Mouse (Mus musculus): ENCODE measurements around the gene Slc5a11.
A peak's percentile ranks its signal among the peaks of the same experiment; 100 is the strongest.

Slc5a11 gene

DNA sequence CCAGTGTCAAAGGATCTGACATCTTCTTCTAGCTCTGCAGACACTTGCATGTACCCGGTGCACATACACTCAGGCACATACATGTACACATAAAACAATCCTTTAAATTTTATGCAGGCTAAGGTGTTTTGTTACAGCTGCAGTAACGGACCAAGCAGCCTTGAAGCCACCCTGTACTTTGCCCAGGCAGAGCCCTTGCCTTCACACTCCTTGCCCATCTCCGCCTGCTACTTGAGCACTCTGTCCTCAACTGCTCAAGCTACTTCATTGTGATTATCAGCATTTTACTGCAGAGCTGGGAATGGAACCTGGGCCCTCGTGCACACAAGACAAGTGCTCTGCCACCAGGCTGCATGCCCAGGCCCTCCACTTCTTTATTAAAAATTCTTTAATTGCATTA, 10.6 kb downstream of the Slc5a11 start:
- no peak for DNase-seq (ENCODE audit: low read depth, low spot score)
- Histone ChIP-seq H3K27me3 (ENCODE audit: control insufficient read depth, insufficient read depth, low read length, poor library complexity, severe bottlenecking) (no peaks in the 10 kb centered on the region), H3K36me3 (ENCODE audit: control insufficient read depth, insufficient read depth, low read length, poor library complexity, severe bottlenecking) (no peaks in the 10 kb centered on the region)

DNA sequence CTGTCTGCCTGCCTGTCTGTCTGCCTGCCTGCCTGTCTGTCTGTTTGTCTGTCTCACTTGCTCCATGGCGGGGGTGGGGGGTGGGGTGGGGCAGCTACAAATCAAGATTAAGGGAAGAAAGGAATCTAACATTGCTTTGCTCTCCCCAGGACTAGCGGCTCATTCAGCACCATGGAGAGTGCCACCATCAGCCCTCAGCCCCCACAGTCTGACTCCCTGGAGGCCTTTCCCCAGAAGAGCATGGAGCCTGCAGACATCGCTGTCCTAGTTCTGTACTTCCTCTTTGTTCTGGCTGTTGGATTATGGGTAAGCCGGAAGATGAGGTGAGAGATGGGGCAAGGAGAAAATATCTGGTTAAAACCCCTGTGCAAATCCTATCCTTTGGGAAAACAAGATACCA, 20.9 kb downstream of the Slc5a11 start:
- Histone ChIP-seq H3K27me3 (ENCODE audit: control insufficient read depth, insufficient read depth, low read length, poor library complexity, severe bottlenecking) (no peaks in the 10 kb centered on the region; the same call in 1 of the 2 replicates), H3K36me3 (ENCODE audit: control insufficient read depth, insufficient read depth, low read length, poor library complexity, severe bottlenecking) (no peaks in the 10 kb centered on the region)
- DNase-seq (ENCODE audit: low read depth, low spot score): peak; percentile 25

DNA sequence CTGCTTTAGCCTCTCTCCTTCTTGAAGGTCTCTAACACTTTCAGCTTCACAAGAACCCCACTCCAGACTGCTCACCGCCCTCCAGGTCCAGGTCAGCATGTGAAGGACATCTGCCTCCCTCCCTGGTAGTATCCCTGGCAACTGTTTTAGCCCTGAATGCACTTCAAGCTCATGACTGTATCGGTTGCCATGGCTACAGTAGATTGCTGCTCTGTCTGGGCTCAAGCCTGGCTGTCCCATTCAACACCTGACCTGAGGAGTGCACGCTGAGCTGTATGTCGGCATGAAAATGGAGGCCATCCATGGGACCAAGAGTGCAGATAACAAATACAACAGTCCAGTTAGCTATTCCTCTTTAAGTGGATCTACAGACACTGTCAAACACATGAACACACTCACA, 24.0 kb downstream of the Slc5a11 start:
- H3K27me3 ChIP-seq (ENCODE audit: control insufficient read depth, insufficient read depth, low read length, poor library complexity, severe bottlenecking): no peaks in the 10 kb centered on the region; the same call in 1 of the 2 replicates
- no peaks in the 10 kb centered on the region for H3K36me3 ChIP-seq (ENCODE audit: control insufficient read depth, insufficient read depth, low read length, poor library complexity, severe bottlenecking)
- DNase-seq (ENCODE audit: low read depth, low spot score): no peak

DNA sequence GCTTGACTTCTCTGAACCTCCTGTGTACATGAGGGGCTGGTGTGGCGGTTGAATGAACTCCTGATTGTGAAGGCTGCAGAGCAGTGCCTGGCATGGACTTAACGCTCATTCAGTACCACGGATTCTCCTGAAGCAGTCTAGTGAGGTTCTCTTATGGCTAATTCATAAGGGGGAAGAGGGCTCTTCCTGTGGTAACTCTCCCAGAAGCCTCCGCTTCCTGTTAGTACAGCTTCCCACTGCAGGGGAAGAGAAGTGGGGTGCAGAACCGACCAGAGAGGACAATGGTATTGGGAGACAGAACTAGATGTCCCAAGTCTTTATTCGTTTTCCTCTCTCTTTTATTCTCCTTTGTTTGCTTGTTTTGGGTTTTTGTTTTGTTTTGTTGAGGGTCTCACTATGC, 25.5 kb downstream of the Slc5a11 start:
- no peak for DNase-seq (ENCODE audit: low read depth, low spot score)
- Histone ChIP-seq H3K36me3 (ENCODE audit: control insufficient read depth, insufficient read depth, low read length, poor library complexity, severe bottlenecking) (no peaks in the 10 kb centered on the region), H3K27me3 (ENCODE audit: control insufficient read depth, insufficient read depth, low read length, poor library complexity, severe bottlenecking) (no peaks in the 10 kb centered on the region)

DNA sequence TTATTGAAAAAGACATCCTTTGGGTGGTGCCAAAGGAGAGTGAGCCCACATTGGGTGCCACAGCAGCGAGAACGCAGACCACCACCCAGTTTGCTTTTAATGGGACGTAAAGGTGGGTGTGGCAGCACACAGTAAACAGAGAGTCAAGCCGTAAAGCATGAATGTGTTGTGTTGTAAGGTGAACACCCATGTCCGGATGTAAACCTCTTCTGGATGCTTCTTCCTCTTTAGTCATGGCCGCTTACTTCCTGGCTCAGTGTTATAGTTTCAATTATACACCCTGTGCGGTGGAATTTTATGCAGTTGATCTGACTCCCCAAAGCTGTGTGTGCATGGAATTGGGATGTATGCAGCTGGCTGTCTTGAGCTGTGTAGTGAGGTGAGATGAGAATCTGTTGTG, 27.7 kb downstream of the Slc5a11 start:
- DNase-seq (ENCODE audit: low read depth, low spot score): no peak
- Histone ChIP-seq H3K27me3 (ENCODE audit: control insufficient read depth, insufficient read depth, low read length, poor library complexity, severe bottlenecking) (no peaks in the 10 kb centered on the region), H3K36me3 (ENCODE audit: control insufficient read depth, insufficient read depth, low read length, poor library complexity, severe bottlenecking) (no peaks in the 10 kb centered on the region)

DNA sequence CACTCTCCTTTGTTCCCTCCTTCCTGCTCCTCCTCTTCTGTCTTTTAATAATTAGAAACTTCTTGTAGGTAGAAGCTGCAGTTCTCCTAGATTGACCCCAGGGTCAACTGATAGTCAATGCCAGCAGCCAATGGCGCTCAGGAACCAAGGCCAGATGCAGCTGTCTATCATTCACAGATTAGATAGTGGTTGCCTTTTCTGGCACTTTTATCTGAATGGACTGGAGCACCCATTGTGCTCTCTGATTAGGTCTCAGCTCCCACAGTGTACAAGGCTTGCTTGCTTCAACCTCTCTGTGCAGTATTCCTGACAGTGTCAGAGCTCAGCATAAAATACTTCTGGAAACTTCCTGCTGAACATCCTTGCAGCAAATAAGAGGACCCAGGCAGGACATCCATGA, 30.3 kb downstream of the Slc5a11 start:
- H3K36me3 ChIP-seq (ENCODE audit: control insufficient read depth, insufficient read depth, low read length, poor library complexity, severe bottlenecking): no peaks in the 10 kb centered on the region
- no peak for DNase-seq (ENCODE audit: low read depth, low spot score)
- H3K27me3 ChIP-seq (ENCODE audit: control insufficient read depth, insufficient read depth, low read length, poor library complexity, severe bottlenecking): no peaks in the 10 kb centered on the region

DNA sequence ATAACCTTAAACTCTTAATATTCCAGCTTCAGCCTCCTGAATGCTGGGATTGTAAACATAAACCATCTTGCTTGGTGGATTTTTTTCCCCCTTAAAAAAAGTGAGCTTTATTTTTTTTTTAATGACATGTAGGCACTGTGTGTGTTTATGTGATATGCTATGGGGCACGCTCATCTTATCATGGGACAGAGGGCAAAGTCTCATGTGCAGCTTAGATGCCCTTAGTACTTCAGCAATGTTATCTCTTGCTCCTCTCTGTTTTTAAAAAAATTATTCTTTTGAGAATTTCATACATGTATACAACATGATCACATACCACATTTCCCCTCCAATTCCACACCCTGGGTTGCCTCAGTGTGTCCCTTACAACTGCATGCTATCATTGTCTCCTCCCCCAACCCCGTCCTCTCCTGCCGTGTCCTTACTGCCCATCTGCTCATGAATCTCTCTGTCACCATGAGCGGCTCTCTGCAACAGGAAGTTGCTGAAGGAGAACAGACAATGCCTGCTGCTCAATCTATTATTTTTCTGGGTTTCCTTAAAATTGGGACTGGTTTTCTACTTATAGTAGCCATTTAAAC, 32.0 kb downstream of the Slc5a11 start:
- Histone ChIP-seq H3K36me3 (ENCODE audit: control insufficient read depth, insufficient read depth, low read length, poor library complexity, severe bottlenecking) (no peaks in the 10 kb centered on the region), H3K27me3 (ENCODE audit: control insufficient read depth, insufficient read depth, low read length, poor library complexity, severe bottlenecking) (no peaks in the 10 kb centered on the region)
- no peak for DNase-seq (ENCODE audit: low read depth, low spot score)

DNA sequence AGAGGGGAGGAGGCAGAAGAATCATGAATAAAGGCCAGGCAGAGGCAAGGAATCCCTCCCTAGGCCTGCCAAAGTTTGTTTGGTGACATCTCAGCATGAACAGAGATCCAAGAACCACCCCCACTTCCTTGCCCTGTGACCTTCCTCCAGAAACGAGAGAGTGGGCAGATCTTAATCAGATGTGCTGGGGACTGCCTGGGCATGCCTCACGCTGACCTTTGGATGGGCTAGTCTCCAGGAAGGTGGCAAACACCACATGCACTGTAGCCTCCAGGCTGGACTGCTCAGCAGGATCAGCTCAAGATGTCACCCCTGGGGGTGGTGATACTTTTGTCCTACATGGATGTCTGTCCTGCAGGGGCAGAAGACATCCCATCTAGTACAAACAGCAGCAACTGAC, 33.6 kb downstream of the Slc5a11 start:
- no peak for DNase-seq (ENCODE audit: low read depth, low spot score)
- Histone ChIP-seq H3K27me3 (ENCODE audit: control insufficient read depth, insufficient read depth, low read length, poor library complexity, severe bottlenecking) (no peaks in the 10 kb centered on the region), H3K36me3 (ENCODE audit: control insufficient read depth, insufficient read depth, low read length, poor library complexity, severe bottlenecking) (no peaks in the 10 kb centered on the region)

DNA sequence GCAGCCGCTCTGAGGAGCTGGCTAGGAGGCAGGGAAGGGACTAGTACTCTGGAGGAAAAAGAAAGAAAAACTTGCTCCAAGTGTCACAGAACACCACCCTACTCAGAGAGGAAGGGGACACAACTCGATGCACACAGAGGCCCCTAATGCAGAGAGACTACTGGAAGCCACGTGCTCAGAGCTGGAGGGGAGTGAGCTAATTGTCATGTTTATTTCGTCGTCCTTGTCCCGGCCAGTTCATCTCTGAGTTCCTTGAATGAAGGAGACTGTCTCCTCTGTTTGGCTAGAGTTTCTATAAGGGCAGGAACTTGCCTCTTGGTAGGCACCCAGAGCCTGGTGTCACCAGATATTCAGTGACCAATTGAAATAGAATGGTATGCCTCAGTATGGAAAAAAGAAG, 36.8 kb downstream of the Slc5a11 start:
- Histone ChIP-seq H3K36me3 (ENCODE audit: control insufficient read depth, insufficient read depth, low read length, poor library complexity, severe bottlenecking) (no peaks in the 10 kb centered on the region), H3K27me3 (ENCODE audit: control insufficient read depth, insufficient read depth, low read length, poor library complexity, severe bottlenecking) (no peaks in the 10 kb centered on the region)
- DNase-seq (ENCODE audit: low read depth, low spot score): no peak

DNA sequence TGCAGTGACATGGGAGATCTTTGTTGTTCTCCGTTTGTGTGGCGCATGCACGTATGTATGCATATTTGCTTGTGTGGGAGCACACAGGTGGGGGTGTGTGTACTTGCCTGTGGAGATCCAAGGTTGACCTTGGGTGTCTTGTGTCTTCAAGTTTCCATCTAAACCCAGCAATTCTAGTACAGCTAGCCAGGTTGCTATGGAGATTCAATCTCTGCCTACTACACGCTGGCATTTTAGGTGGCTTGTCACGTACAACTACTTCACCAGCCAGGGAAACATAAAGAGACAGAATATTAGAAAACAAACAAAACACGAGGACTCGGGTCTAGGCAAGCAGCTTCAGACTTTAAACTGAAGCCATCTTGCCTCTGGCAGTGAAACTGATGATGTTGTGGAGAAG, 38.8 kb downstream of the Slc5a11 start:
- no peak for DNase-seq (ENCODE audit: low read depth, low spot score)
- H3K27me3 ChIP-seq (ENCODE audit: control insufficient read depth, insufficient read depth, low read length, poor library complexity, severe bottlenecking): no peaks in the 10 kb centered on the region
- H3K36me3 ChIP-seq (ENCODE audit: control insufficient read depth, insufficient read depth, low read length, poor library complexity, severe bottlenecking): no peaks in the 10 kb centered on the region

DNA sequence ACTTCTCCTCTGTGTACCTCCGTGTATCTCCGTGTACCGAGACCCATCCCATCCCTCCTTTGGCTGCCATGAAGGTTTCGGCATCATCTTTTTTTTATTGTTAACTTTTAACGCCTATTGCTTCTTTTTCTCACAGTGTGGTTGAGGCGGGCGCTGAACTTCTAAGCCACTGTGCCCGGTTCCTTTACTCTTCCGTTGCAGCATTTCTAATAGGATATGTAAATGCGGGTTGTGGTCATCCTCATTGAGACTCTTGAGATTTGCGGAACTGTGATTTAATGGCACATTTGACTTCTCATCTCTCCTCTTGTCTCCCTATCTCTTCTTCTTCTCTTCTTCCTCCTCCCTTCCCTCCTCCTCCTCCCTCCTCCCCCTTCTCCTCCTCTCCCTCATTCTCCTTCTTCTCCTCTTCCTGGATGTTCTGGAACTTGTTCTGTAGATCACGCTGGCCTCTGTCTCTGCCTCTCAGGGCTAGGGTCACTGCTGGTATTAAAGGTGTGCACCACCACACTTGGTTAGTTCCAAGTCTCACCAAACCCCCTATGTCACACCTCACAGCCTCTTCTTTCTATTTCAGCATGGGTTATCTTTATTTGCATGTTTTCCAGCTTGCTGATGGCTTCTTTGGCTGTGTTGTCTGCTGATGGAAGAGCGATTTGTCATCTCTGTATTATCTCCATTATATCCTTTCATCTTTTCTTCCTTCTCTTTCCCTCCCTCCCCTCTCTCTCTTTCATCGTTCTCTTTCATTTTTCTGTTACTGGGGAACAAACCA, 39.8 kb downstream of the Slc5a11 start:
- H3K27me3 ChIP-seq (ENCODE audit: control insufficient read depth, insufficient read depth, low read length, poor library complexity, severe bottlenecking): no peaks in the 10 kb centered on the region
- DNase-seq (ENCODE audit: low read depth, low spot score): no peak
- H3K36me3 ChIP-seq (ENCODE audit: control insufficient read depth, insufficient read depth, low read length, poor library complexity, severe bottlenecking): no peaks in the 10 kb centered on the region

DNA sequence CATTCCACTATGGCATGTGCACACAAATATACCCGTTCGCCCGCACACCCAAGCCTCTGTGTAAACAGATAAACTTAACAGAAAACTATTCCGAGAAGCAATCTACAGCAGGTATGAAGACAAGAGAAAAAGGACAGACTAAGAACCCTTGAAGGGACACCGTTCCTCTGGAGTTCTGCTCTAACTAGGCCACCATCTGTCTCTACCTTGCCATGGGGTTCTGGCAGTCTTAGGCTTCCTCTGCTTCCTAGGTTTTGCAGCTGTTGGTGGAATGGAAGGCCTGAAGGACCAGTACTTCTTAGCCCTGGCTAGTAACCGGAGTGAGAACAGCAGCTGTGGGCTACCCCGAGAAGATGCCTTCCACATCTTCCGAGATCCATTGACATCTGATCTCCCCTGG, 43.5 kb downstream of the Slc5a11 start:
- no peaks in the 10 kb centered on the region for H3K36me3 ChIP-seq (ENCODE audit: control insufficient read depth, insufficient read depth, low read length, poor library complexity, severe bottlenecking)
- no peak for DNase-seq (ENCODE audit: low read depth, low spot score)
- H3K27me3 ChIP-seq (ENCODE audit: control insufficient read depth, insufficient read depth, low read length, poor library complexity, severe bottlenecking): no peaks in the 10 kb centered on the region

DNA sequence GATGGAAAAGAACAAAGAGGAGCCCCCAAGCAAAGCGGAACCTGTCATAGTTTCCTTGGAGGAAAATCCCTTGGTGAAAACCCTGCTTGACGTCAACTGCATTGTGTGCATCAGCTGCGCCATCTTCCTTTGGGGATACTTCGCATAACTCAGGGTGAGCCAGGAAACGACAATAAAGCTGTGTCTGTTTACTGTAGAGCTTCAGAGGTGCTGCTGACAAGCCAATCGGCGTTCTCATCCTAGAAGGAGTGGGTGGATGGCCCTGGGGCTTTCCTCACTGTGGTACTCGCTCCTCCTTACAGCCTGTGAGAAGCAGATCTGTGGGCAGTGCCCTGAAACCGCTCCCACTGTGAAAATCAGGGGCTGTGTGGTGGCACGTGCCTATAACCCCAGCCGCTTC, 58.5 kb downstream of the Slc5a11 start:
- no peak for DNase-seq (ENCODE audit: low read depth, low spot score)
- H3K36me3 ChIP-seq (ENCODE audit: control insufficient read depth, insufficient read depth, low read length, poor library complexity, severe bottlenecking): no peaks in the 10 kb centered on the region; the same call in 1 of the 2 replicates
- H3K27me3 ChIP-seq (ENCODE audit: control insufficient read depth, insufficient read depth, low read length, poor library complexity, severe bottlenecking): no peaks in the 10 kb centered on the region

DNA sequence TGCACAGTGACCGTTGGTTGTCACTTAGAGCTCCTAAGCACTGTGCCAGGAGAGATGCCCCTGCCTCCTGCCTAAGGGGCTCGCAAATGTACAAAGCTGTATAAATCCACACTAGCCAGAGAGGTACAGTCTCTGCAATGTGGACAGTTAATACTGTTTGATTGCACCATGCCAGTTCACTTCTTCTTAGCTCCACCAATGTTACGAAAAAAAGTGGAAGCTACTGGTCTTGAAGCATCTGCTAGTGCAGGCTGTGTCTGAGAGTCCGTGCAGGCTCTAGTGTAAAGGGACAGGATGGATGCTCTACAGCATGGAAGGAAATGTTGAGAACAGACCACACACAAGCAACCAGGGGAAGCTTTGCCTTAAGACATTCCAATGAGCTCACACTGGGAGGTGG, 62.0 kb downstream of the Slc5a11 start:
- Histone ChIP-seq H3K36me3 (ENCODE audit: control insufficient read depth, insufficient read depth, low read length, poor library complexity, severe bottlenecking) (peaks cover 6% of the 10 kb centered on the region), H3K27me3 (ENCODE audit: control insufficient read depth, insufficient read depth, low read length, poor library complexity, severe bottlenecking) (no peaks in the 10 kb centered on the region)
- DNase-seq (ENCODE audit: low read depth, low spot score): no peak

DNA sequence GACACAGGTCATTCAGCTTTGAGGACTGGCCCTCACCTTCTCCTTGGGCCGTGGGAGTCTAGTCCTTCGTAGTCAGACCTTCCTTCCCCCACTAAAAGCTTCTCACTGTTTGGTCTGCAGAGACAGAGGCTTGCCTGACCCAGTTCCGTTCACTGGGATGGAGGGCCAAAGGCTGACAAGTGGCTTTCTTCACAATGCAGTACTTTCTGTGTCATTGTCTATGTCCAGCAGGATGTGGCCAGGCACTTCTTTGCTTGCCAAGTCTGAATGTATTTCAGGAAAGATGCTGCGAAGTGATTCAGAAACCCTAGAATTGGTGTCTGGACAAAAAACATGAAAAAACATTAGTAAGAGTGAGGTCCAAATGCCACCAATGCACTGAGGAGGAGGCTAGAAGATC, 65.2 kb downstream of the Slc5a11 start:
- no peaks in the 10 kb centered on the region for H3K27me3 ChIP-seq (ENCODE audit: control insufficient read depth, insufficient read depth, low read length, poor library complexity, severe bottlenecking)
- H3K36me3 ChIP-seq (ENCODE audit: control insufficient read depth, insufficient read depth, low read length, poor library complexity, severe bottlenecking): peaks cover 19% of the 10 kb centered on the region
- DNase-seq (ENCODE audit: low read depth, low spot score): no peak

DNA sequence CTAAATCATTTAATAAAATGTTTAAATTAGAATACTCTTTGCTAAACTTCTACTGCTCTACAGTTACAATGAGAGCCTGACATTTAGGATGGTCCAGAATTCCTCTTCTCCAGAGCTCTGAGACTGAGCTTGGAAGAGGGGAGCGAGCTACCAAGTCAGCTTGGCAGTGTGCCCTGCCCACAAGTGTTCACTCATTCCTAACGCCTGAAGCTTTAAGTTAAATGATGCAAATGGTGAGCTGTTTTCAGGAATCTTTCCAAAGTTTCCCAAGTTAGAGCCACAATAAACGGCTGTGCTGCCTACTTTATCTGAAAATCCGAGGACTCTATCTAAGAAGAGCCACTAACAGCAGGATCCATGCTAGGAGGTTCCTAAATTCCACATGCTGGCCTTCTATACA, 69.2 kb downstream of the Slc5a11 start:
- DNase-seq (ENCODE audit: low read depth, low spot score): no peak
- Histone ChIP-seq H3K36me3 (ENCODE audit: control insufficient read depth, insufficient read depth, low read length, poor library complexity, severe bottlenecking) (peaks cover 23% of the 10 kb centered on the region), H3K27me3 (ENCODE audit: control insufficient read depth, insufficient read depth, low read length, poor library complexity, severe bottlenecking) (no peaks in the 10 kb centered on the region)
